Mouse (Mus musculus): ENCODE results near the gene 6030452D12Rik. TPM values are rescaled to one million over a fixed set of nuclear protein-coding genes. Genes with fewer than 3 reads are reported as not detected.
A peak's percentile ranks its signal among the peaks of the same experiment; 100 is the strongest.

Gene 6030452D12Rik
- polyA plus RNA-seq, 1 experiment from 2014 or later, result not detected

DNA sequence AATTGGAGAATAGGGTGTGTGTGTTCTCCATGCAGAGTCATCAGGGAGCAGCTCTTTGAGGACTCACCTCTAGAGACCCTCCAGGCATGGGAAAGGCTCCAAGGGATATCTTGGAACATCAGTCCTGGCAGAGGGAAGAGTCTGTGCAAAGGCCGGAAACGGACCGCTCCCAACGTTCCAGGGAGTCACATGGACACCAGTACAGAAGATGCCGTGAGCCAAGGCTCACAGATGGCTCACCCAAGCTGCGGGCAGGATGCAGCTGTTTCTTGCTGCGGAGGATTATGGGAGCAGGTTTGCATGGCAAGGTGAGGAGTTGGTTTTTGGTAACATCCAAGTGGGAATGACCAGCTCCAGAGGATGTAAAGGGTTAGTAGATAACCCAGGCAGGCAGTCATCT is 3.9 kb downstream of the 6030452D12Rik start:
- H3K9me3 ChIP-seq (replicated peaks; ENCODE audit: control insufficient read depth, low read length), result 0 out of 2 replicates have a peak, but pooled peaks cover 2% of the 10 kb centered on the region
- H3K4me3 ChIP-seq (ENCODE audit: low read length), result no peak overlapping the region
- 85% methylated on average over 7 of the region's 7 CpGs for WGBS
- no peak overlapping the region for H3K27ac ChIP-seq (ENCODE audit: low read length)
- no peak overlapping the region for H3K4me2 ChIP-seq (ENCODE audit: low read depth, low read length)
- H3K9ac ChIP-seq (ENCODE audit: low read length), result no peak overlapping the region
- ATAC-seq (replicated peaks; ENCODE audit: extremely low read depth, insufficient read depth, low FRiP score), result no peak
- peaks cover 7% of the 10 kb centered on the region for H3K4me1 ChIP-seq (ENCODE audit: control insufficient read depth, insufficient read depth, low read length)
- H3K27me3 ChIP-seq (ENCODE audit: control insufficient read depth, insufficient read depth, low read length), result no peaks in the 10 kb centered on the region
- no peaks in the 10 kb centered on the region for H3K36me3 ChIP-seq (ENCODE audit: control insufficient read depth, insufficient read depth)

DNA sequence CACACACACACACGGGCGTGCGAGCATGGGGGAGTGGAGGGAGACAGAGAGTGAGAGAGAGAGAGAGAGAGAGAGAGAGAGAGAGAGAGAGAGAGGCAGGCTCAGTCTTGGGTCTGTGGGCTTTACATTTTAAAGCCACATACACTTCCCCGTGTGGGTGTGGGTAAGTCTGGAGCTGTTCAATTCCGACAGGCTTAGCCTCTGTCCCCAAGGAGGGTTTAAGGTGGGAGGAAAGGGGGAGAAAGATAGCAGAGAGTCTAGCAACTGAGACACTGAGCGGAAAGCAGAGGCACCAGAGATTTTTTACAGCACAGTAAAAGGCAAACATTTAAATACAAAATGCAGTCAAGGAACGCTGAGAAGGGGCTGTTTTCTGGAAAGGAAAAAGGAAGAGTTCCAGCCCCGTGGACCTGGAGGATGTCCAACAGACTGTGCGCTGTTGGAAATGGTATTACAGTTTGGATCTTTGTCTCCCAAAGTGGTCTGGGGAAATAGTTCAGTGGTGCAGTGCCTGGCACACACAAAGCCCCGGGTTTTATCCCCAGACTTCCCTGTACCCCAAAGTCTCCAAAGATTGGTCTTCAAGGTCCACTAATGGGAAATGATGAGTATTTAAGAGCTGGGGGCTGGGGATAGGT is 5.1 kb downstream of the 6030452D12Rik start:
- Histone ChIP-seq H3K27ac (ENCODE audit: low read length) (no peak overlapping the region), H3K4me3 (ENCODE audit: low read length) (no peak overlapping the region), H3K9me3 (replicated peaks; ENCODE audit: control insufficient read depth, low read length) (no peaks in the 10 kb centered on the region), H3K27me3 (ENCODE audit: control insufficient read depth, insufficient read depth, low read length) (no peaks in the 10 kb centered on the region), H3K36me3 (ENCODE audit: control insufficient read depth, insufficient read depth) (no peaks in the 10 kb centered on the region), H3K9ac (ENCODE audit: low read length) (no peak overlapping the region), H3K4me1 (ENCODE audit: control insufficient read depth, insufficient read depth, low read length) (peaks cover 7% of the 10 kb centered on the region), H3K4me2 (ENCODE audit: low read depth, low read length) (no peak overlapping the region; the same call in 1 of the 2 replicates)
- ATAC-seq (replicated peaks; ENCODE audit: extremely low read depth, insufficient read depth, low FRiP score), result no peak
- WGBS, result 41% methylated on average over 10 of the region's 10 CpGs

DNA sequence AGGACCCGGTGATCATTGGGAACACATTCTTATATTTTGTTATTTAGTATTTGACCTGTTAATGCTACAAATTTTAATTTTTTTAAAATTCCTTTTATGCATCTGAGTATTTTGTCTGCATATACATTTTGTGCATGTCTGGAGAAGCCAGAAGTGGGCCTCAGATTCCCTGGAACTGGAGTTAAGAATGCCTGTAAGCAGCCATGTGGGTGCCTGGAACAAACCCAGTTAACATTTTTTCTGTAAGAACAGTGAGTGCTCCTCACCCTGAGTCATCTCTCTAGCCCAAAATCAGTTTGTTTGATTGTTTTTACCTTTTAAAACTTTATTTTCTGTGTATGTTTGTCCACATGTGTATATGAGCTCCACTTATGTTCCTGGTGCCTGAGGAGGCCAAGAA is 5.8 kb downstream of the 6030452D12Rik start:
- Histone ChIP-seq H3K36me3 (ENCODE audit: control insufficient read depth, insufficient read depth) (no peaks in the 10 kb centered on the region), H3K4me1 (ENCODE audit: control insufficient read depth, insufficient read depth, low read length) (peaks cover 7% of the 10 kb centered on the region), H3K27me3 (ENCODE audit: control insufficient read depth, insufficient read depth, low read length) (no peaks in the 10 kb centered on the region), H3K9me3 (replicated peaks; ENCODE audit: control insufficient read depth, low read length) (no peaks in the 10 kb centered on the region), H3K4me3 (ENCODE audit: low read length) (no peak overlapping the region), H3K27ac (ENCODE audit: low read length) (no peak overlapping the region), H3K9ac (ENCODE audit: low read length) (no peak overlapping the region), H3K4me2 (ENCODE audit: low read depth, low read length) (no peak overlapping the region)
- ATAC-seq (replicated peaks; ENCODE audit: extremely low read depth, insufficient read depth, low FRiP score), result no peak
- WGBS, result 91% methylated on average over 1 of the region's 1 CpGs

DNA sequence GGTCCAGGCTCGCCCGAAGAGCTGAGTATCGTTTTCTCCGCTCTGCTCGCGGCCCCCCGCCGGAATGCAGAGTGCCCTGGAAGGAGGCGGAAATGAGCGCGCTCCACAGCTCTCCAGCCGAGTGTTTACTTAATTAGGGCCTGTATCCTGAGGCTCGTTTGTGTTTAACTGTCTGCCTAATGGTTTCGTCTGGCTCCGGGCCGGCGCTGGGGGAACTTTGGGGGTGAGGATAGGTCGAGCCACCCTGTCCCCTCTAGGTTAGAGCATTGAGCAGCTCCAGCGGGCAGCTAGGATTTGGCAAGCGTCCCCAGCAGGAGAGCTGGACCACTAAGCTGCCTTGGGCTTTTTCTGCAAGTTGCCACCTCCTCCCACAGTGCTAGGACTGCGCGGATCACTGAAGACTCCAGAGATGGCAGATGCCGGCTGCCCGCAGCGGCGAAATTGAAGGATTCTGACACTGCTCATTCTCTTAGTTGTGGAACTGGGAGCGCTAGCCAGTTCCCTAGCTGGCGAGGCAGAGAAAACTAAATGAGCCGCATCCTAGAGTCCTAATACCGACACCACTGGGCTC is 7.5 kb downstream of the 6030452D12Rik start:
- ATAC-seq (replicated peaks; ENCODE audit: extremely low read depth, insufficient read depth, low FRiP score), result no peak
- 1% methylated on average over 30 of the region's 30 CpGs for WGBS
- Histone ChIP-seq H3K27ac (ENCODE audit: low read length) (no peak overlapping the region), H3K27me3 (ENCODE audit: control insufficient read depth, insufficient read depth, low read length) (no peaks in the 10 kb centered on the region), H3K4me2 (ENCODE audit: low read depth, low read length) (peak overlapping the region; percentile 82), H3K9me3 (replicated peaks; ENCODE audit: control insufficient read depth, low read length) (no peaks in the 10 kb centered on the region), H3K4me1 (ENCODE audit: control insufficient read depth, insufficient read depth, low read length) (peaks cover 14% of the 10 kb centered on the region), H3K9ac (ENCODE audit: low read length) (peak overlapping the region; percentile 74), H3K4me3 (ENCODE audit: low read length) (peak overlapping the region; percentile 55), H3K36me3 (ENCODE audit: control insufficient read depth, insufficient read depth) (no peaks in the 10 kb centered on the region)

DNA sequence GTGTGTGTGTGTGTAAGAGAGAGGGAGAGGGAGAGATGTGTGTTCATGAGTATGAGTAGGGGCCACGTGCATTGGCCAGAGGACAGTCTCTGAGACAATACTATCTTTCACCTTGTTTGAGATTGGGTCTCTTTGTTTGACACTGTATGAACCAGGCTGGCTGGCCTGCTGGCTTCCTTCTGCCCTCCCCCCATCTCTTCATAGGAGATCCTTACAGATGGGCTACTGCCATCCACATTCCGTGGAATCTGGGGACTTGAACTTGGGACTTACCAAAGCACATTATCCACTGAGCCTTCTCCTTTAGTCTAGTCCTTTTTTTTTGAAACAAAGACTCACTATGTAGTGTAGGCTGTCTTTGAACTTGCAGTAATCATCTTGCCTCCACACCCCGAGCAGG is 8.1 kb downstream of the 6030452D12Rik start:
- peak overlapping the region; percentile 82 for H3K4me2 ChIP-seq (ENCODE audit: low read depth, low read length)
- no peaks in the 10 kb centered on the region for H3K9me3 ChIP-seq (replicated peaks; ENCODE audit: control insufficient read depth, low read length)
- H3K36me3 ChIP-seq (ENCODE audit: control insufficient read depth, insufficient read depth), result no peaks in the 10 kb centered on the region
- 45% methylated on average over 3 of the region's 3 CpGs for WGBS
- no peak overlapping the region for H3K27ac ChIP-seq (ENCODE audit: low read length)
- no peak for ATAC-seq (replicated peaks; ENCODE audit: extremely low read depth, insufficient read depth, low FRiP score)
- H3K9ac ChIP-seq (ENCODE audit: low read length), result peak overlapping the region; percentile 74
- H3K27me3 ChIP-seq (ENCODE audit: control insufficient read depth, insufficient read depth, low read length), result no peaks in the 10 kb centered on the region
- no peak overlapping the region; the same call in 1 of the 2 replicates for H3K4me3 ChIP-seq (ENCODE audit: low read length)
- H3K4me1 ChIP-seq (ENCODE audit: control insufficient read depth, insufficient read depth, low read length), result peaks cover 17% of the 10 kb centered on the region

DNA sequence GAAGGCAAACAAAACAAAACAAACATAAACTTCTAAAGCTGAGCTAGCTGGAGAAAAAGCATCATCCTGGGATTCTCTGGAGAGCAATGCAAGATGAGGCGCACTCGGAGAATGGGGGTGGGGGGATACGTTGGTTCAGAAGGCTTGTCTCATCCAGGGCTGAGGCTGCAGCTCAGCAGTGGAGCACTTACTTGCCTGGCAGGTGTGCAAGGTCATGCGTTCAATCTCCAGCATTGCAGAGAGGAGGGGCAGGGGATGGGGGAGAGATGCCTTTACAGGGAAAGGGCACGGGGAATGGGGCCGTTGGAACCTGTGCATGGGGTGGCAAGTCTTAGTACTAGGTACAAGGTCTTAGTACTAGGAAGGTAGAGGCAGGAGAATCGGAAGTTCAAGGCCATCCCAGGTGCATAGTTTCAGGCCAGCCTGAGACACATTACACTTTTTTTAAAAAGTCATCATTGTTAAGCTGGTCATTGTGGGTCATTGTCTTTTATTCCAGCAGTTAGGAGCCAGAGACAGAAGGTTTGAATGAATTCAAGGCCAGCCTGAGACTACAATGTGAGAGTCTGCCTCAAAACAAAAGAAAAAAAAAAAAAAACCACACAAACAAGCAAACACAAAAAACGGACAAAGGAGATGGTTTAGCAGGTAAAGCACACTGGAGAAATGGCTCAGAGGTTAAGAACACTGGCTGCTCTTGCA is 8.9 kb downstream of the 6030452D12Rik start:
- 72% methylated on average over 8 of the region's 8 CpGs for WGBS
- Histone ChIP-seq H3K9me3 (replicated peaks; ENCODE audit: control insufficient read depth, low read length) (no peaks in the 10 kb centered on the region), H3K36me3 (ENCODE audit: control insufficient read depth, insufficient read depth) (no peaks in the 10 kb centered on the region), H3K4me1 (ENCODE audit: control insufficient read depth, insufficient read depth, low read length) (peaks cover 17% of the 10 kb centered on the region), H3K9ac (ENCODE audit: low read length) (no peak overlapping the region), H3K27me3 (ENCODE audit: control insufficient read depth, insufficient read depth, low read length) (no peaks in the 10 kb centered on the region), H3K27ac (ENCODE audit: low read length) (no peak overlapping the region), H3K4me3 (ENCODE audit: low read length) (no peak overlapping the region), H3K4me2 (ENCODE audit: low read depth, low read length) (no peak overlapping the region)
- ATAC-seq (replicated peaks; ENCODE audit: extremely low read depth, insufficient read depth, low FRiP score), result no peak

DNA sequence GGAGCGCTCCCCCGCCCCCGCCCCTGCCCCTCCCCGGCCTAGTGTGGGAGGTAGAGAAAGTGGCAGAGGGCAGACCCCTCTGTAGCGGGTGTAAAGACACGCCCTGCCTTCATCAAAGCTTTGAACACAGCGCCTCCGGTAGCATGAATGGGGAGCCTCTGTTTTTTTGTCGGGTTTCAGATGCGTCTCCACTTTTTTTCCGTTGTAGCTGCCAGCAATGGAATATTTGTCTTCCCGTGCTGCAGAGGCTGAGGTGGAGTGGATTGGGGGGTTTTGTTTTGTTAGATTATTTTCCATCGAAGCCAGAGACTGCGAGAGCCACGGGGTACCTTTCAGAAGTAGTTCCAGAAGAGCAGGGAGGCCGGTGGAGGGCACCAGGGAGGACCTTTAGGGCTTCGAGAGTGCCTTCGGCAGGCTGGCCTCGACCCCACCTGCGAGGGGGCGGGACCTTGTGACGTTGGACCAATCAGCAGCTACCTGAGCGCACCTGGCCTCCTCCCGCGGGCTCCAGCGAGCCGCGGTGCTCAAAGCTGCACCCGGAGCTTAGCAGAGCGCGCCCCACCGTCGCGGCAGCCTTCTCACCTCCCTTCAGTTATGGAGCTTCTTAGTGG is 10.1 kb downstream of the 6030452D12Rik start, which contains the start of gene Cdh3:
Gene Cdh3 (plus strand): TSS at position 527 of the 611 bp plus-strand sequence.
- H3K36me3 ChIP-seq (ENCODE audit: control insufficient read depth, insufficient read depth), result no peaks in the 10 kb centered on the region
- peak within 1 kb of the TSS; percentile 63 for H3K4me2 ChIP-seq (ENCODE audit: low read depth, low read length)
- ATAC-seq (replicated peaks; ENCODE audit: extremely low read depth, insufficient read depth, low FRiP score), result peak; percentile 51
- H3K4me3 ChIP-seq (ENCODE audit: low read length), result peak within 1 kb of the TSS; percentile 61
- peaks cover 17% of the 10 kb centered on the region for H3K4me1 ChIP-seq (ENCODE audit: control insufficient read depth, insufficient read depth, low read length)
- H3K27ac ChIP-seq (ENCODE audit: low read length), result peak within 1 kb of the TSS; percentile 83
- no peaks in the 10 kb centered on the region for H3K27me3 ChIP-seq (ENCODE audit: control insufficient read depth, insufficient read depth, low read length)
- H3K9me3 ChIP-seq (replicated peaks; ENCODE audit: control insufficient read depth, low read length), result no peaks in the 10 kb centered on the region
- peak within 1 kb of the TSS; percentile 79 for H3K9ac ChIP-seq (ENCODE audit: low read length)
- WGBS, result 1% methylated on average over 34 of the region's 34 CpGs

DNA sequence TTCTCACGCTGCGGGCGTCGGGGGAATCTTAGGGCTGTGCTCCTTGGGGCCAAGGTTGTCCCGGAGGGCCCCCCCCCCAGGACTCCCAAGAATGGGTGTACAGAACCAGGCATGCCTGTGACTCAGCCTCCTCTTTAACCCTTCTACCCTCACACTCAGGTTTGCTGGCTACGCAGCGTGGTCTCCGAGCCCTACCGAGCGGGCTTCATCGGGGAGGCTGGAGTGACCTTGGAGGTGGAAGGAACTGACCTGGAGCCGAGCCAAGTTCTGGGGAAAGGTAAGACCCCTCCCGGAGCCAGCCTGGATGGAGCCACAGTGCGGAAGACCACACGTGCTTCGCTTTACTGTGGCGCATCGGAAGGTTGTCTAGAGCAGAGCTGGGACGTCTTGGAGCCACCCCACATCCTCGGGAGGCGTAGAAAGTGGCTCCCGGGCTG is 10.8 kb downstream of the 6030452D12Rik start:
- no peaks in the 10 kb centered on the region for H3K27me3 ChIP-seq (ENCODE audit: control insufficient read depth, insufficient read depth, low read length)
- H3K9ac ChIP-seq (ENCODE audit: low read length), result peak overlapping the region; percentile 79
- H3K4me3 ChIP-seq (ENCODE audit: low read length), result peak overlapping the region; percentile 61
- ATAC-seq (replicated peaks; ENCODE audit: extremely low read depth, insufficient read depth, low FRiP score), result peak; percentile 26
- H3K4me2 ChIP-seq (ENCODE audit: low read depth, low read length), result peak overlapping the region; percentile 63
- H3K9me3 ChIP-seq (replicated peaks; ENCODE audit: control insufficient read depth, low read length), result no peaks in the 10 kb centered on the region
- WGBS, result 1% methylated on average over 22 of the region's 22 CpGs
- peak overlapping the region; percentile 83 for H3K27ac ChIP-seq (ENCODE audit: low read length)
- no peaks in the 10 kb centered on the region for H3K36me3 ChIP-seq (ENCODE audit: control insufficient read depth, insufficient read depth)
- peaks cover 19% of the 10 kb centered on the region for H3K4me1 ChIP-seq (ENCODE audit: control insufficient read depth, insufficient read depth, low read length)
